Mouse (Mus musculus): ENCODE data around the gene Akt2.

GRCm38 (mm10) chr7:27608130-27608529 lies 16.8 kb downstream of the Akt2 start:
- TF ChIP-seq CTCF (IDR thresholded peaks at IDR 0.05; ENCODE audit: low read depth, low read length) (no peak), POLR2A (IDR thresholded peaks at IDR 0.05; ENCODE audit: borderline replicate concordance, low read depth, low read length) (no peak)

Data from bone marrow macrophage, adult 2 months (primary cell).